Mouse (Mus musculus): ENCODE data around the gene Arfgap3.

- TF ChIP-seq CHD2 (IDR thresholded peaks at IDR 0.05; ENCODE audit: low read depth, low read length) (no peak), HCFC1 (IDR thresholded peaks at IDR 0.05; ENCODE audit: borderline replicate concordance, insufficient read depth, low read length) (no peak), ZNF384 (IDR thresholded peaks at IDR 0.05; ENCODE audit: low read depth, low read length) (no peak), MAFK (IDR thresholded peaks at IDR 0.05; ENCODE audit: insufficient read depth, low read depth, low read length) (no peak)
These were observed 10.1 kb upstream of the Arfgap3 start for GRCm38 (mm10) chr15:83360140-83360539.
